Mouse (Mus musculus) ovary, adult 18-20 months (tissue): Measurements from ENCODE around the gene Otop2.
A peak's percentile ranks its signal among the peaks of the same experiment; 100 is the strongest.

ENCODE experiments used
- DNase-seq: peaks from one replicate; pipeline ENCODE4 v3.0.0; 2022; ENCODE audit warnings: low spot score, mixed read lengths

Gene Otop2

DNA sequence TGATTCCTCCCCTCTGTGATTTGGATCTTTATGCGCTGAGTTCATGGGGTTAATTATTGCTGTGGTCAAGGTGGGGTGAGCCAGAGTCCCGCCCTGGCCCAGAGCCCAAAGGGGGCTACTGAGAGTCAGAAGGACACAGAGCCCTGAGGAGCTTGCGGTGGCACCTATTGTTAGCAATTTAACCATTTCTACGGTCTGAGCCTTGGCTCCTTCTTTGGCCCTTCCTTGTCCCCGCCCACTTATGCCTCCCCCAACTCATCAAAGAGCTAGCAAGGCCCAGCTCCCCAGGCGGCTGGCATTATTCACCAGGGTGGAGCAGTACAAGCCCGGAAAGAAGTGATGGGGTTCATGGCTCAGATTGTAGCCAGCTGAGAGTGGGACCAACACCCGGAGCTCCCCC lies at the start of gene Otop2:
Gene Otop2 (plus strand): TSS at position 301 of the 400 bp plus-strand sequence.
- DNase-seq: no peak

GRCm38 (mm10) chr11:115257775-115258510 lies 49.0 kb upstream of the Otop2 start:
- no peak for DNase-seq

DNA sequence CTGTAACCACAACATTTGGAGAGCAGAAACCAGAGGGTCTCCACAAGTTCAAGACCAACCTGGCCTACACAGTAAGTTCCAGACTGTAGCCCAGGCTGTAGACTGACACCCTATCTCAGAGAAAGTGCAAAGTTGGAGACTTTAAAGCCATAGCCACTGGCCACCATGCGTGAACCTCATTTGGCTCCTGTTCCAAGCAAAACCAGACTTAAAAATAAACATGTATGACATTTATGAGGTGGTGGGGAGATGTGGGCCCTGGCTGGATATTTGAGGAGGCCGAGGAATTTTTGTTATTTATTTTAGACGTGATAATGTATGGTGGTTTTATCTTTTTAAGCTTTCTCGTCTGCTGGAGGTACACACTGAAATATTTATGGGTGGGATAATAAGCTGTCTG lies 47.8 kb upstream of the Otop2 start:
- no peak for DNase-seq

GRCm38 (mm10) chr11:115262954-115263353 lies 44.0 kb upstream of the Otop2 start:
- DNase-seq: no peak

DNA sequence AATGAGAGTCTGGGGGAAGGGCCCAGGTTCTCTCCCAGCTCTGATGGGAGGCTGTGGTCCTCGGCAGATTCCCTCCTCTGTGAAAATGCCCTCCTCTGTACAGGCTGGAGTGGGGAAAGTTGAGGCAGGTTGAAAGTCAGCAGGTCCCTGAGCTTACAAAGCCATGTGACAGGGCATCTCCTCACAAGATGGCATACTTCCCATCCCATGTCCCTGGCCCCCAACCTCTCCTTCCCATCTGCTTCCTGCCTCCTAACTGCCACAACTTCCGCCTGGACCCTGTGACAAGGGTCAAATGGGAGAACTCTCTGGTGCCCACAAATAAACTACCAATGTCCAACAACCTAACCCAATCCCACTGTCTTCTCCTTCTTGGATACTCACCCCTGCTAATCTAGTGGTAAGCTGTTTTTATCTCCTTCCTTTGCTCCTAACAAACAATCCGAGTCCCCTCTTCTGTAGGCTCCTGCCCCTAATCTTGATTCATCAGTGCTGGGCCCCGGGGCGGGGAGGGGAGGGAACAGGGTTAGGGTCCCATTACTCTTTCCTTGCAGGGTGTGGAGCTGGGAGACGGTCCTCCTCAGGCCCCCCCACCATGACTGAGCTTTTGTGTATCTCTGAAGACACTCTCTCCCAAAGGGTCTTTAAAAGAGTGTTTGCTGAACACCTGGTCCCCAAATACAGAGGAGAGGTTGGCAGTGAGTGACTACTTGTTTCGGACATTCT lies 42.7 kb upstream of the Otop2 start:
- DNase-seq: no peak

DNA sequence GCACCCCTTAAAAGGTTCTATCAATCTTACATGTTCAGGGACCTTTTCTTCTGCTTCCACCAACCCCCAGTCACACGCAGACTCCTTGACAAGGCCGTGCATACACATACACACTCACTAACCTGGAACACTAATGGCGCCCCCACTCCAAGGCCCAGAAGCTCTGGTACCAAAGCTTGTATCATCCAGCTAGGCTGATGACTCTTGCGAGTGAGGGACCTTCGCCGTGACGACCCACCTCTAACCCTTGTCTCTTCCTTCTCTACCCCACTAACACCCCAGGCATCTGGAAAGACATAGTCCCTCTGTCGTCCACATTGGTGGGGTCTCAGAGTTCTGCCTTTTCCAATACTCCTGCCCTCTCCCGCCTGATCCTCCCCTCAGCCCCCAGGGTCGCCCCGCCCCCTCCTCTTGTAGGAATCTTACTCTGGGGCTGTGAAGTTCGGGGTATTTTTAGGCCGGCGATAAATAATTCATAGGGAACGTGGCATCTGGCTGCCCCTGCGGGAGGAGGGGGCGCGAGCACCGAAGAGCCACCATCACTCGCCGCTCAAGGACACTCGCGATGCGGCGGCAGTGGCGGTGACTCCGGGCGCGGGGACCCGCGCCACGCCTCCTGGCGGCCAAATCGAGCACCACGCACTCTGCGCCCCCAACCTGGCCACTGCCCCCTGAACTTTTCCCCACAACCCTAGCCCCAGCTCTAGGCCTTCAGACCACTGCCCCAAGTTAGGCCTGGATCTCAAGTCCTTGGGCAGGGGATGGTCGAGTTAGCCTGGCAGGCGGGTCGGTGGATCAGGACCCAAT lies 41.9 kb upstream of the Otop2 start:
- DNase-seq: no peak

GRCm38 (mm10) chr11:115265771-115266399 lies 41.1 kb upstream of the Otop2 start:
- DNase-seq: no peak

- DNase-seq: no peak
Measured at GRCm38 (mm10) chr11:115266400-115266778, 40.6 kb upstream of the Otop2 start.

DNA sequence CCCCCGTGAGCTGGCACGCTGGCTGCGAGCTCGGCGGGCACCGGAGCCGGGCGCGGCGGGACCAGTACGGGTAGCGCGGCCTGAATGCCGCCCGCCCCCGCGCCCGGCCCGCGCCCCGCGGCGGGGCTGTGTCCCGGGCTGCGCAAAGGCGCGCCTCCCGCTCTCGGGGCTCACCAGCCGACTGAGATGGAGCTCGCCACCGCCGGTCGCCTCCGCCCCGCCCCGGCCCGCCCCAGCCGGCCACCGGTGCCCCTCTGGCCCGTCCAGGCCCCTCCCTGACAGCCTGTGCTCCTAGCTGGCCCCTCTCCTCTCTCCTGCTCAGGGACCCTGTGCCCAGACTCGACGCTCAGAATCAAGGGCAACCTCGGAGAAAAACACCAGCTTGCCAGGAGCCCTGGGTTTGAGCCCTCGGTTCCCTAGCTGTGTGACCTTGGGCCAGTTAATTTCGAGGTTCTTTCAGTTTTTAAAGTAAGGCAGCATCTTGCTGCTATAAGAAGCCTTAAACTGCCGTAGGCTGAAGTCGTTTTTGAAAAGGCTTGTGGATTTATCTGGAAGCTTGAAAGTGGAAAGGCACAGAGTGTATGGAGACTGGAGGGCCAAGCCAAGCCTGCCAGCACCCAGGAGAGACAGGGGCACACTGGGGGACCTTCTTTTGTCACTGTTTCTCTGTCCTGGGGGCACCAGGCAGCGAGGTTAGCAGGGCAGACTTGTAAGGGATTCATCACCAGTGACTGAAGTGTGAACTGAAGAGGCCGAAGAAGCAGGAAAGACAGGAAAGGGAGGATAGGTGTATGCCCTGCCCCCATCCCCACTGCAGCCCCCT lies 39.7 kb upstream of the Otop2 start, which contains the start of gene Grin2c:
Gene Grin2c (minus strand): TSS at position 183 of the 823 bp plus-strand sequence.
- DNase-seq: no peak

GRCm38 (mm10) chr11:115267958-115268357 lies 39.0 kb upstream of the Otop2 start:
- DNase-seq: no peak

DNA sequence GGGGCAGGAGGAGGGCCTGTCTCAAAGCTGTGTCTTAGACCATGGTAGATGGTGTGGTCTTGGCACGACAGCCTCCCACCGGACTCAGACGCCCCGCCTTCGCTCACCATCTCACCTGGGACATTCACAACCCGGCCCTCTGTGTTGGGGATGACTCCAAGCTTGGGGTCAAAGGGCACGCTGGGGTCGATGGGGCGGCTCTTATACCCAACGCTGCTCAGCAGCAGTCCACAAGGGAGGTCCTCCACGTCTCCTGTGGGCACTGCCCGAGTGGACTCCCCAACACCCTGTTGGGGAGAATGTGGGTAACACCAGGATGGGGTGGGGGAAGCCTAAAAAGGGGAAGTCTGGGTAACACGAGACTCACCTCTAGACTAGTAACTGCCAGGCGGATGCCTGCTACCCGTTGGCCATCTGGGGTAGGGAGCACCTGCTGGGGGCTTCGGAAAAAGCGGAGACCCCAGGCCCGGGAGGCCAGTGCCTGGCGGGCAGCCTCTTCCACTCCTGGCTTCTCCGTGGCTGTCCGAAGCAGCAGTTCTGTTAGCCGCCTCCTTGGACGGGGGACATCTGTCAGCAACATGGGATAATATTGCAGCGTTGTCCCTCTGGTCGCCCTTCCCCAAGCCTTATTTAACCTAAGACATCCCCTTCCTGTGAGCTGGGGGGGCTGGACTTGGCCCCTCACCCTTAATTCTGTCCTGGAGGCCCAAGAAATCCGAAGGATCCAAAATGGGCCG lies 37.5 kb upstream of the Otop2 start:
- DNase-seq: no peak

DNA sequence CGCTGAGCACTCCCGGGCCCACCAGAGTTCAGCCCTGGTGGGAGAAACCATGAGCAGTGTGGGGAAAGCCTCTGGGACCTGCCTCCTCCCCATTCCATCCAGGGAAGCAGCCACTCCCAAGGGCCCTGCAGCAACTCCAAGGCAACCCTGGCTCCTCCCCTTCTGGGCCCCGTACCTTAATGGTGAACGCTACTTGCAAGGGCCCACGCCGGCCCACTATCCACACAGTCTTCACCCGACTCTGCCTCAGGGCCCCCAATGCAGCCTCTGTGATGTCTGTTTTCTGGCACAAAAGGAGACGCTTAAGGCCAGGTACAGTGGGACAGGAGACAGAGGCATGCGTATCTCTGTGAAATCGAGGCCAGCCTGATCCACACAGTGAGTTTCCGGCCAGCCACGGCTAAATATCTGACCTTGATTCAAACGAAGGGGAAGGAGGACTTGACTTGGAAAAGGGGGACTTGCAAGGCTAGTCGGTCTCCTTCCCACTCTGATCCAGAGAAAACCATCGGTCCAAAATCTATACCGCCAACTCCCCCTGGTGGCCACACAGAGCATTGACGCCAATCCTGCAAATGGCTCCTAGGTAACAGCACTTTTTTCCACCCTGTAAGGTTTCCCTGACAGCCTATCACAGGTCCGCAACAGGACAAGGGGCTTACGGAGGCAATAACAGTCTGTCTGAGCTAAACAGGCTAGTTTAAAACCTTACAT lies 36.7 kb upstream of the Otop2 start:
- peak; percentile 51 for DNase-seq

- no peak for DNase-seq
Measured at GRCm38 (mm10) chr11:115271052-115271451, 35.9 kb upstream of the Otop2 start.

GRCm38 (mm10) chr11:115271481-115271880 lies 35.5 kb upstream of the Otop2 start:
- no peak for DNase-seq

- peak; percentile 65 for DNase-seq
Measured at GRCm38 (mm10) chr11:115272894-115273498, 34.0 kb upstream of the Otop2 start.

DNA sequence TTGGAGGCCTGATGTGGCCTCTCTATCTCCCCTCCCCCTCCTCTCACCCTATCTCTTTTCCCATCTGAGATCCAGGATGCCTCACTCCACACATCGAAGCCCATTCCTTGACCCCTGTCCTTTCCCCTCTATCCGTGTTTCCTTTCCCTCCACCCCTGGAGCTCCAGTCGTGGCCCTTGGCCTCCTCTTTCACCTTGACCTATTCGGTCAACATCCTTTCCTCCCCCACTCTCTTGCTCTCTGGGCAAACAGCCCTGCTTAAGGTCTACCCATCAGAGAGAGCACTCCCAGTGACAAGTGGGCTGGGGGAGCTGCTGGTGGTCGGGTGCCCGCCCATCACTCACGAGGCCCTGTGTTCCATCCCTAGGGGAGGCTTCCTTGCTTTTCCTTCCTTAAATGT lies 33.2 kb upstream of the Otop2 start:
- no peak for DNase-seq

GRCm38 (mm10) chr11:115274178-115274577 lies 32.8 kb upstream of the Otop2 start:
- DNase-seq: no peak

DNA sequence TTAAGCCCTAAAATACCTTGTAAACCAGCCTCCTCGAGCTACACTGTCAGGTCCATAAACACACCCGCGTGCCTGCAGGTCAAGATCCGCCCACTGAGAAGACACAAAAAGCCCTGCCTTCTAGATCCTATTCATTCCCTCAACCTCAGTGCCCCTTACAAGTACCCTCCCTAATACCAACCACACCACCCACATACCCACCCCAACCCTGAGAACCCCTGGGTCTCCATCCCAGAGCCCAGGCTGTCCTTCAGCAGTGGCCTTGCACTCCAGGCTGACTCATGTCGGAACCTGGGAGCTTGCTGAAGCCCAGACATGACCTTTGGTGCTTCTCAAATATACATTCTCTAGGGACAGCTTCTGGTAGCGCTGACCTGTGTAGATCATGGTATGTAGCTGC lies 32.2 kb upstream of the Otop2 start:
- DNase-seq: no peak

DNA sequence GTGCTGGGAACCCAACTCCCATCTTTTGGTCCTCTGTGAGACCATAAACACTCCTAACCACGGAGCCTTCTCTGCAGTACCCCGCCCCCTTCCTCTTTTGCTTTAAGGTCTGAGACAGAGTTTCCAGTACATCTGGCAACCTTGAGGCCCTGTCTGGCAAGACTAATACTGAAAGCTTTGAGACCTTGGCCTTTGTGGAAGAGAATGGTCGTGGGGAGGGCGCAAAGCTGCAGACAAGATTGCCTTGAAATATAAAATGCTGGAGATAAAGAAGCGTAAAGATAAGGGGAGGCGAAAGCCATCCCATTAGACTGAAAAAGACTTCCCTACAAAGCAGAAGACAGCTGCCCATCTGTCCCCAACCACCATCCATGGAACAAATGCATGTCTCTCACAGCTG lies 31.5 kb upstream of the Otop2 start:
- DNase-seq: peak; percentile 75

- DNase-seq: no peak
Measured at GRCm38 (mm10) chr11:115275954-115276353, 31.0 kb upstream of the Otop2 start.
